Mouse (Mus musculus): ENCODE measurements around the gene Ttc23.

Ttc23 gene

DNA sequence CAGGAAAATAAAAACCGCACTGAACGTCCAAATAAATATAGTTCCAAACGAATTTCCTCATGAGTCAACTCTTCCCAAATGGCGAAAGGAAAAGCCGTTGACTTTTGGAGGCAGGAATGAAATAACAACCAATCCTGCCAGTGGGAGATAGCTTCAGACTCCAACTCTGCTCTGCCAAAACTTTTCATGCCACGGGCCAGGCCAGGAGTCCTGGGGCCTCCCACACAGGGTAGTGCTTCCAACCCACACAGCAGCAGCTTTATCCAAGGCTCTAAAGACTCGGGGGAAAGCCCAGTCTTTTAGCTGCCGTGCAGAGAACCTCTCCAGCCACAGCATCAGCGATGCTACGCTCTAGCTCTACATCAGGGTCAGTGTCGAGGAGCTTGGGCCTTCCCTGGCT is 107.4 kb downstream of the Ttc23 start:
- DNase-seq: no peak

DNA sequence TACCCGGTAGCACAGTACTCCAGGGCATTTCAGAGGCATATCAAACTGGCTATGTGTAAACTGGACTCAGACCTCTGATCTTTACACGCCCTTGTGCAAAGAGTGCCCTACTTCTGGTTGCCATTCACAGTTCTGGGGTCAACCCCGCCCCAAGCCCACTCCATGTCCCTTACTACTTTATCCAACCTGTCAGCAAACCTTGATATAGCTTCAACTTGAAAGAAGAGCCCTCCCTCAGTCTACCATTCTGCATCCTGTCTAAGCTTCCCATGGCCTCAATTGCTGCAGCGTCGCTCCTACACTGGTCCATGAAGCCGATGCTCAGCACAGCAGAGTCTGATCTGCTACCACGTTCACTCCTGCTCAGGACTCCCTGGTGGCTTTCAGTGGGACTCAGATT is 108.2 kb downstream of the Ttc23 start:
- DNase-seq: no peak

DNA sequence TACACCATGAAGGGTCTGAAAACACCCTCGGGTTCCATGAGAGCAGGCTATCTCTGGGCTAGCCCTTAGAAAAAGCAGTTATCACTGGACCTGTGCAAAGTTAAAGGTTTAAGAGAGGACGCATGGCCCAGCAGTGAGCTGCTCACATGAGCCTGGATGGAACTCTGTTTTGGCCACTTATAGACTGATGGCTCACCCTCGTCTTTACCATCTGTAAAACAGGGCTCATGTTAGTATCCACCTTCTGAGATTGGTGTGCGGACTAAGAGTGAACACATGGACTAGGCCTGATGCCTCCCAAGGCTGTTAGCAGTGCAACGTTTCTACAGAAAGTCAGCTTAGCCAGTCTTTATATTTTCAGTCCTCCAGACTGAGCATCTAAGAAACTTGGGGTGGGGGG is 109.4 kb downstream of the Ttc23 start:
- no peak for DNase-seq

DNA sequence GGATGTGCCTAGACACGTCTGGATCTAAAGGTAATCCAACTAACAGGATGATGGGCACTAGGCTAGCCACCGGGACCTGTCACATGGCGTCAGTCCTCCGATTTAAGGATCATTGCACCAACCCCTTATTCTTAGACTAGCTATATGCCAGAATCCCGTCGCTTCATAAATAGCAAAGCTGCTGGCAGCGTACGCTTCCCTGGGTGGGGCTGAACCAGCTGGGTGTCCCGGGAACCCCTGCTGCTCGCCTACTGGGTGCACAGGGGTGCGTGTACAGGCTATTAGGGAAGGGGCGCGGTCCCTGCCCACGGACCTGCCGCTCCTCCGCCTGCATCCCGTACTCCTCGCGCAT is 111.3 kb downstream of the Ttc23 start:
- DNase-seq: no peak

- peak; percentile 83 for DNase-seq
These were observed 111.8 kb downstream of the Ttc23 start for GRCm38 (mm10) chr7:67758858-67759628.

- peak; percentile 89 for DNase-seq
These were observed 112.4 kb downstream of the Ttc23 start, which contains the start of gene Synm for GRCm38 (mm10) chr7:67759629-67759995. Synm (minus strand) TSS chr7:67759742.

GRCm38 (mm10) chr7:67763625-67764024 is 116.4 kb downstream of the Ttc23 start:
- DNase-seq: no peak

DNA sequence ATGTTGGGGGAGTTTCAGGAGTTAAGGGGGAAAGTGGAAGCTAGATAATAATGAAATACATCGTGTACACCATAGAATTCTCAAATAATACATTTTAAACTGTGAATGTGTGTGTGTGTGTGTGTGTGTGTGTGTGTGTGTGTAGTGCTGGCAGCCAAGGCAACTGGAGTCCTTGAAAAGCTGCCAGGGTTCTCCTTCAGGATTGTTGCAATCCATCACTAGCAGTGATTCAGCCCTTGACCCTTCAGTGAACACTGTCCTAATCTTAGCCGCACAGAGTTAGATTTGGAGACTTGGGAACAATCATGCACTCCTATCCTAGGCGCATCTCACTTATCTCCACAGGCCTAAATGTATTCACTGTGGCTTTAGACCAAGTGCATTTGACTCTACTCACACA is 120.9 kb downstream of the Ttc23 start:
- no peak for DNase-seq

GRCm38 (mm10) chr7:67769487-67769886 is 122.3 kb downstream of the Ttc23 start:
- no peak for DNase-seq

DNA sequence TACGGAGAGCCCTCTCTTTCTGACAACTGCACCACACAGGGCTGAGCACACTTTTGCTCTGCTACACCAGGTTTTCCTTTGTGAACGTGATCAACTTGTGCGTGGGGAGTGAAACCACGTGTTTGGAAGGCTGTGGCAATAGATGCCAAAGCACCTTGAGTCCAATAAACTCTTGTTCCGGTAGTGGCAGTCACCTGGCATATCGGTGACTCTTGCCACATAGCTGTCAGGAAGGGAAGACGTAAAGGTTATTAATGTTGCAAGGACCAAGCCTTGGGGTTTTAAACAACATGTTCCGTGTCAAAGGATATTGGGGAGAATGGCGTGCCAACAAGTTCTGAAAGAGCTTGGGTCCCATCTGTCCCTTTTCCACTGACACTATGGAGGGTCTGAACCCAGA is 125.0 kb downstream of the Ttc23 start:
- no peak for DNase-seq

GRCm38 (mm10) chr7:67775623-67776022 is 128.4 kb downstream of the Ttc23 start:
- no peak for DNase-seq

- no peak for DNase-seq
These were observed 129.6 kb downstream of the Ttc23 start for GRCm38 (mm10) chr7:67776636-67777305.

GRCm38 (mm10) chr7:67787861-67788260 is 140.7 kb downstream of the Ttc23 start:
- no peak for DNase-seq

DNA sequence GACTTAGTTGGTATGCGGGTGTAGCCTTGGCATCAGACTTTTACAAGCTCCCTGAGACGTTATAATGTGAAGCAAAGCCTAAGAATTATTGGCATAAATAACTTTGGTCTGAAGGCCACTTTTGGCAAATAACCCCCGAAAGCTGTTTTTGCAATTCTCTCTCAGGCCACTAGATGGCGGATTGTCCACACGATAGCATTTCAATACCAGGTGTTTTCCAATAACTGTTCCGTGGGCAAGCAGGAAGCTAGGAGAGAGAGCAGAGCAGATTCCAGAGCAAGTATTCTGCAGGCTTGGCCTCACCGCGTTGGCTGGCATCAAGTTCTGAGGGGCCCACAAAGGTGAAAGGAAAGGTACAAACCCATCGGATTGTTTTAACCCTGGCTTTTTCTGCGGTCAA is 141.5 kb downstream of the Ttc23 start:
- DNase-seq: peak; percentile 52

DNA sequence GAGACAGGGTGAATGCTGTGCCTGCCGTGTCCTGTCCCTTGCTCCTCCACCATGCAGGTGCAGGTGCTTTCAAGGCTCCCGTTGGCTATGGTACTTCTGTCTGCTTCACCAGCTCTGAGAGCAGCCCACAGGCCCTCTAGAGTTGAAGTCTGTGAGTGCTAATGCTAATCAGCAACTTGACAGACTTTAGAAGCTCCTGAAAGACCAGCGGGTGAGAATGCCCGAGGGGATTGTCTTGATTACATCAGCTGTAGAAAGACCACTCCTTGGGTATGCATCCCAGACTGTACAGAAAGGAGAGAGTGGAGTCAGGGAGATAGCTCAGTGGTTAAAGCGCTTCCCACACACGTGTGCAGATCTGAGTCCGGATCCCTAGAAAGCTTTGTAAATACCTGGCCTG is 144.0 kb downstream of the Ttc23 start:
- DNase-seq: no peak

DNA sequence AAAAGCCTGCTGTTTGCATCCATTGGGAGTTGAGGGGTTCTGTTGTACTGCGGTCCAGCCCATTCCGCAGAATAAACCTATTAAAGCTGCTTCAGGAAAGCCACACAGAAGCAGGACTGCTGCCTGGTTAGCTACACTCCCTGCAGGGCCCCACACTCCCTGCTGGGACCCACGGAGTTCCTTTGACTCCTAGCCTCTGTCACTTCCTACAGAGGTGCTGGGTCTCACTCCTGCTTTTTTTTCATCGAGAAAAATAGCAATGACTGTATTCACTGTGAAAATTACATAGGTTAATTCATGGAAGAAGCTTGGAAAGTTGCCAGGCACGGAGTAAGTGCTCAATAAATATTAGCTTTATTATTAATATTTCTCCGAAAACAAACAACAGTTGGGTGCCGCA is 146.2 kb downstream of the Ttc23 start:
- DNase-seq: no peak

DNA sequence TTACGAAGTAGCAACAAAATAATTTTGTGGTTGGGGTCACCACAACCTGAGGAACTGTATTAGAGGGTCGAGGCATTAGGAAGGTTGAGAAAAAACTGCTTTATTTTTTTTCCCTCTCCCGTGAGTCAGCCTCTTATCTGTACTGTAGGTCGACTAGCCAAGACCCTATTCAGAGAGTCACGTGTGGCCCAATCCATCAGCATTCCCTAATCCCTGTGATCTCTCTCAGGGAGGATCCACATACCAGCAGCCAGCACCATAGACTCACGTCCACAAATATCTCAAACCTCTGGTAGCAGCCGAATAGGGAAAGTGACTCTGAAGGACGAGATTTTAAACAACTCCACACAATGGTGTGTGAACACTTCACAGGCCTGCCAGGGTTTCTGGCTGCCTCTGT is 149.9 kb downstream of the Ttc23 start:
- no peak for DNase-seq

DNA sequence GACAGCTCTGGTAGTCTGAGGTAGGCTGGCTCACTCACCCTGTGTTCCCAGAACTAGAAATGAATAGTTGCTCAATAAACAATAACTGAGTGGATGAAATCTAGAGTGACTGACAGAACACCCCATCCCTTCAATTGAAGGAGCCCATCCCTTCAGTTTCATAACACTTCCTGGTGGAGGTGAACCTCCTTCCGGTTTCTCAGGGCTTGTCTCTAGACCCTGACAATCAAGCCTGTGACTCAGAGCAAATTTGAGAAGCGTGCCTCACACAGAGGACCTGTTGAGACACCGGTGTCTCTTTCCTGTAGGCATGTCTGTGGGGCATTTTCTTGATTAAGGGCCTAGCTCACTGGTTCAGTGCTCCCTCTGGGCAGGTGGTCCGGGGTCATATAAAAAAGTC is 151.3 kb downstream of the Ttc23 start:
- no peak for DNase-seq

DNA sequence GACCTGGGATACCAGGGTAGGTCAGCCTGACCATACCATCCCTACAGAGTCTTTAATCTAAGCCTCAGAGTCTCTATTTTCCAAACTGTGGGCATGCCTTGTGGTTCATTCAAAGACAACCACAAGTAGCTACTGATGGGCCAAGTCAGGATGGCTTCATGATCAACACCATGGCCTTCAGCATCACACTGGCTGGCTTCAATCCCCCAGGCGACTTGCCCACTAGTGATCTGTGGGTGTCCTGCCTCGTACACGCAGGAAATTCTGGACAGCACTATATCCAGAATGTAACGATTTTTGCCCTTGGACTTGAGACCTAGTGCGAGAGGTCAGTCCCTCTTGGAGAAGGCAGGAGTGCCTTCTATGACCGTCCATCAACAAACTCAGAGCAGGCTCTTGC is 153.3 kb downstream of the Ttc23 start:
- no peak for DNase-seq

DNA sequence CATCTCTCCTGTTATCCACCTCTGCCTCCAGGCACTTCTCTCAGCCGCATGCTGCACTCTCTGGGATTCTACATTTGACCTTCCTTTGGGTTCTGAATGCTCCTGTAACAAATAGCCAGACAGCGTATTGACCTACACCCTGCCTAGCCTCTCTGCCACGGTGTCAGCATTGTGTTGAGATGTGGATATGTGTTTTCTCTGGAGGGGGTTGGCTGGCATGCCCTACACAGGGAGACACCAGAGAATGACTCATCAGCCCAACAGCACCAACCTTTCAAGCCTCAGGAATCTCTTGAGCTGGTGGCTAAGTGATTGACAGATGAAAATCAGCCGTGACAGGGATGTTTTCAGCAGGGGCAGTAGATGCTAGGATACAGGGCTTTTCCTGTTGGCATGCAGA is 153.8 kb downstream of the Ttc23 start:
- no peak for DNase-seq

GRCm38 (mm10) chr7:67803015-67803856 is 156.0 kb downstream of the Ttc23 start:
- DNase-seq: peak; percentile 81

DNA sequence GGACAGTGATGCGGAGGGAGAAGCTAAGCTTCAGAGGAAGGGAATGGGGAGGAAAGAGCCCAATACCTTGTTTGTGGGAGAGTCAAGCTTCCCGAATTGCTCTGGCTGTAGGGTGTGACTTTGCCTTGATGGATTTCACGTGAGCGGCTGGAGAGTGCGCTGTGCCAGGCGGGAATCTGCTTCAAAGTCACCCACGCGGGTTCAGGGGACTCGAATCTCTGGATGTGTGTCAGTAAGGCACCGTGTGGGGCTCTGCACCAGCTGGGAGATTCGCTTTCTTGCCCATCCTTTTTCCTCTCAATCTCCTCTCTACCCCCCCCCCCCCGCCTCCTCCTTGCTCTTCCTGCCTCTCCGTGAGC is 156.6 kb downstream of the Ttc23 start:
- no peak for DNase-seq
